Mouse (Mus musculus): ENCODE data around the gene Gm14444. TPM values are rescaled to one million over a fixed set of nuclear protein-coding genes. Genes with fewer than 3 reads are reported as not detected.
"Not testable (repeated sequence)": the region's sequence is repeated elsewhere in the genome, so short reads cannot be mapped to it uniquely, and the experiment has no call there.

The Gm14444 gene
- not detected in 2 replicates for polyA plus RNA-seq (2015; fragmentation: Nextera tagmentation; extraction: Ambion mirVana)

DNA sequence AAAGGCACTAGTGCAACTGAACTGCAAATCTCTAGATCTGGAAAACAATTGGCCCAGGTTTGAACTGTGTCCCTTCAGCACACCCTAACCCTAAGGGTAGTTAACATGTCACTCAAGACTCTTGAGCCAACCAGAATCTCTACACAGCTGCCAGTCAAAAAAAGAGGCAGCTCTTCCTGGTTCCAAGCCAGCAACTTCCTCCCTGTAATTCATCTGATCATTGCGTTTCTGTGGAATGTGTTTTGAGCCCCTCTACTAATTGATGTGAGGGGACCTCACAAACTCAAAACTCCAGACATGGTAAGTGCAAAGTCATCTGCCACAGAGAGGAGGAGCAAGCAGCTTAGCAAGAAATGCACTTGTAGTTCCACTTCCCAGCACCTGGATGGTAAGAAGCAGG lies at the start of gene Gm14444:
Gene Gm14444, plus strand, starts transcription at position 220 of the 400 bp plus-strand sequence.
- H3K4me1 ChIP-seq; ATAC-seq (ENCODE audit: borderline replicate concordance, extremely low read depth, low FRiP score, low TSS enrichment); H3K9ac ChIP-seq; H3K9me3 ChIP-seq; H3K4me2 ChIP-seq; H3K27me3 ChIP-seq; H3K36me3 ChIP-seq; H3K4me3 ChIP-seq; H3K27ac ChIP-seq: not testable (repeated sequence)
- WGBS: 61% methylated on average over 1 of the region's 1 CpGs

DNA sequence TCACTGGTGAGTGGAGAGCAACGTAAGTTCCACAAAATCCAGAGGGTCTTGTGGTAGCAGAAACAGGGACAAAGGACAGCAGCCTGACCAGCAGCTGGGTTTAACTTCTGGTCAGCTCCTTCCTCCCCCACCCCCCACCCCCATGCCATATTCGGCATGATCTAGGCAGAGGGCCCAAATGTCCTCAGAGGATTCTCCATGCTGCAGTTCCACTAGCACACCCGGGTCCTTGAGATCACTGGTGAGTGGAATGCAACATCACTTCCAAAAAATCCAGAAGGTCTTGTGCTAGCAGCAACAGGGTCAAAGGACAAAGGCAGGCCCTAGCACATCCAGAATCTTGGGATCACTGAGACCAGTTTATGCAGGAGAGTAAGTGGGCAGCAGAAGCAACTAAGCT lies 44.6 kb upstream of the Gm14444 start:
- 45% methylated on average over 3 of the region's 3 CpGs for WGBS

DNA sequence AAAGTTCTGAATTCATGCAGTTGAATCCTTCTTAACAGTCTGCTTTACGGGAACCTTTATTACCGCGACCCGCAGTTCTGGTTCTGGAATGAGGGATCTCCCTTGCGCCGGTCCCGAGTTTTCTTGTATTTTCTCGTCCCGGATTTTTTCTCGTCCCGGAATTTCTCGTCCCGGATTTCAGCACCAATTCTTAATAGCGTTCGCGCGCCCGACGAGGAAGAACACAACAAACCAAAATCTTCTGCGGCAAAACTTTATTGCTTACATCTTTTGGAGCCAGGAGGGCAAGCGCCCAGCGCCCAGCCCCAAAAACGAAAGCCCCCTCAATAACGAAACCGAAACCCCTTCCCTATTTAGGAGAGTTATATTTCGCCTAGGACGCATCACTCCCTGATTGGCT lies 34.2 kb downstream of the Gm14444 start:
- H3K9ac ChIP-seq; H3K27ac ChIP-seq; H3K4me2 ChIP-seq; ATAC-seq (ENCODE audit: borderline replicate concordance, extremely low read depth, low FRiP score, low TSS enrichment); H3K4me3 ChIP-seq; H3K4me1 ChIP-seq; H3K27me3 ChIP-seq; H3K36me3 ChIP-seq; H3K9me3 ChIP-seq: not testable (repeated sequence)
- WGBS: 96% methylated on average over 27 of the region's 27 CpGs

More for the DNA sequence above, 44.6 kb upstream of the Gm14444 start:
- not testable (repeated sequence) for H3K4me3 ChIP-seq, H3K27me3 ChIP-seq, H3K9me3 ChIP-seq, H3K9ac ChIP-seq, H3K4me2 ChIP-seq, H3K27ac ChIP-seq, H3K36me3 ChIP-seq, H3K4me1 ChIP-seq
- peak; percentile 92 for ATAC-seq (ENCODE audit: borderline replicate concordance, extremely low read depth, low FRiP score, low TSS enrichment)

DNA sequence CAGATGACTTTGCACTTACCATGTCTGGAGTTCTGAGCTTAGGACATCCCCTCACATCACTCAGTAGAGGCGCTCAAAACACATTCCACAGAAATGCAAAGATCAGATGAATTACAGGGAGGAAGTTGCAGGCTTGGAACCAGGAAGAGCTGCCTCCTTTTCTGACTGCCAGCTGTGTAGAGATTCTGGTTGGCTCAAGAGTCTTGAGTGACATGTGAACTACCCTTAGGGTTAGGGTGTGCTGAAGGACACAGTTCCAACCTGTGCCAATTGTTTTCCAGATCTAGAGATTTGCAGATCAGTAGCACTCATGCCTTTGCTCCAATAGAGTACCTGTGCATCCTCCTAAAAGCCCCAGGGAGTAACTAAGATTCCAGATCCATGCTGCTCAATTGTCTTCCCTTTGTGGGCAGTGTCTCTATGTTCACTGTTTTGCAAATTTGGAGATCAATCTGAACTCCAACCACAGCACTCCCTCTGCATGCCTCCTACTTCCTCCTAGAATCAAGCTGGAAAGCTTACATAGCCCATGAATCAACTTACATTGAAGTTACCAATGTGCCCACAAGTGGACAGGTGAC lies 57.7 kb downstream of the Gm14444 start, which contains the start of gene Gm14393:
Gene Gm14393, minus strand, starts transcription at position 101 of the 581 bp plus-strand sequence.
- not testable (repeated sequence) for ATAC-seq (ENCODE audit: borderline replicate concordance, extremely low read depth, low FRiP score, low TSS enrichment); H3K27me3 ChIP-seq; H3K9me3 ChIP-seq; H3K4me3 ChIP-seq; H3K27ac ChIP-seq; H3K4me1 ChIP-seq; H3K4me2 ChIP-seq; H3K9ac ChIP-seq; H3K36me3 ChIP-seq
- WGBS: 56% methylated on average over 1 of the region's 1 CpGs

Other genes starting within 250 kb of the Gm14444 start
- 34.3 and 38.4 TPM in 2 replicates for gene Edn3, start 249.6 kb upstream of the Gm14444 start, polyA plus RNA-seq (2015; fragmentation: Nextera tagmentation; extraction: Ambion mirVana)
- gene Gm14393, start 57.5 kb downstream of the Gm14444 start, polyA plus RNA-seq (2015; fragmentation: Nextera tagmentation; extraction: Ambion mirVana): 0.51 and 1.7 TPM in 2 replicates
- gene Gm14399, start 131.8 kb downstream of the Gm14444 start, polyA plus RNA-seq (2015; fragmentation: Nextera tagmentation; extraction: Ambion mirVana): 8.0 and 8.6 TPM in 2 replicates
- 0.77 and 0.90 TPM in 2 replicates for gene Gm14443, start 165.6 kb downstream of the Gm14444 start, polyA plus RNA-seq (2015; fragmentation: Nextera tagmentation; extraction: Ambion mirVana)
- 4.7 and 6.2 TPM in 2 replicates for gene Gm14391, start 196.7 kb downstream of the Gm14444 start, polyA plus RNA-seq (2015; fragmentation: Nextera tagmentation; extraction: Ambion mirVana)